Mouse (Mus musculus) fat pad, adult 2 months (tissue): ENCODE results near the gene Fut2.

Experiments
- DNase-seq: peaks from one replicate; pipeline ENCODE4 v3.0.0-alpha.2; 2011; ENCODE audit warnings: low read depth, low spot score; ENCODE audit errors: extremely low read depth

Gene Fut2

DNA sequence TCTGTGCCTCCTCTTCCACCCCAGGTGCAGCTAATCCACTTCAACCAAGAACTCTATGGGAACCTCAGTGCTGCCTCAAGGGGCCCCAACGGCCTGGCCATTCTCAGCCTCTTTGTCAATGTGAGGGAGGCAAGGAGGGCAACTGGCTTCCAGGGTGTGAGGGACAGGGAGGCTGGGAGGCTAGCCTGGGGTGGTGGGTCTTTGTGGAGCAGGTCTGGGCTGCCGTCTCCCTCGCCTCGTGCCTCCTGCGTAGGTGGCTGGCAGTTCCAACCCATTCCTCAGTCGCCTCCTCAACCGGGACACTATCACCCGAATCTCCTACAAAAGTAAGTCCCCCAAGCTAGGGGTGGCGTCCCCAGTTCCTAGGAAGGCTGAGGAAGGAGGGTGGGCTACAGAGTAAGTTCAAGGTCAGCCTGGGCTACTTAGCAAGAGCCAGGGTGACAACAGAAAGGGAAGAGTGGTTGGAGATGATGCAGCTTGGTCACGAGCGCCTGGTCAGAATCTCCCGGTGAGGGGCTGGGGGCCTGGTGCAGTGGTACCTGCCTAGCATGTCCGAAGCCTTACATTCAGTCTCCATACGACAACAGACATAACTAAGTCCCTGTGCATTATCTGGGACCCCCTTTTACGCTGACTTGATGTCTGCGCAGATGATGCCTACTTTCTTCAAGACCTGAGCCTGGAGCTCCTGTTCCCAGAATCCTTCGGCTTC is 36.8 kb upstream of the Fut2 start:
- DNase-seq = no peak

DNA sequence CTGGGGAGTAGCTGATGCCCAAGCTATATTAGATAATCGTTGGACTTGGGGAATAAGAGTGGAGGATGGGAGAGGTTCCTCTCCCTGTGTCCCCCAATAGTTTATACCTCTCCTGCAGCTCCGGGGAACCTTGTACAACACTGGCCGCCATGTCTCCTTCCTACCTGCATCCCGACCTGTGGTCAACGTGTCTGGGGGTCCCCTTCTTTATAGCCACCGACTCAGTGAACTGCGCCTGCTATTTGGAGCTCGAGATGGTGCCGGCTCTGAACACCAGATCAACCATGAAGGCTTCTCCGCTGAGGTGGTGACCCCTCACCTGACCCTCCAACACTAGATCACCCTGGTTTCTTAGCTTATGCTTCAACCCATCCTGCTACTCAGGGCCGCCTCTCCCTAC is 36.1 kb upstream of the Fut2 start:
- no peak for DNase-seq

DNA sequence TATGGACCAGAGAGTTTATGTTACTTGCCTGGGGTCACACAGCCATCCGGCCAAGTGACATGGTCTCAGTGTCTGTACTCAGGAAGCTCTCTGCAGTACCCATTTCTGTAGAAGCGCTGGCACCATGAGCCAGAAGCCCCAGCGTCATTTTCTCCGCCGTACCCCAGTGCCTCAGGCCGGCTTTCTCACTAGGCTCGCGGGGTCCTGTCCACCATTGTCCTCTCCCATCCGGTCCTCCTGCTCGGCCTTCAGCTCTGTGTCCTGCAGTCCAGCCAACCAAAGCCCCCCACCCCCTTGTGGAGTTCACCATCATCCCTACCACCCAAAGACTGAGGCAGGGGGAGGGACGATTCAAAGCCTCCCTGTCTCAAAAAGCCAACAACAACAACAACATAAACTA is 35.4 kb upstream of the Fut2 start:
- no peak for DNase-seq

DNA sequence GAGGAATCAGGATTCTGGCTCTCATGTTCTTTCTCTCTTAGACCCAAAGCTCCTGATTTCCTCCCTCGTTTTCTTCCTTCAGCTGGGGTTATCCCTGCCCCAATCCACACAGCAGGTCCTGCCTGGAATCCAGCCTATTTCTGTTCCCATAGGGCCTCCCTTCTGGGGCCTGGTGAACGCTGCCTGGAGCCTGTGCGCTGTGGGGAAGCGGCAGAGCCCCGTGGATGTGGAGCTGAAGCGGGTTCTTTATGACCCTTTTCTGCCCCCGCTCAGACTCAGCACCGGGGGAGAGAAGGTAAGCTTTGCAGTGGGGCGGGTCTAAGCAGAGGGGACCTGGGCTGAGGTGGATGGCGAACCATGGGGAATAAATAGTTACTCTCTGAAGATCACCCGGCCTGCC is 34.9 kb upstream of the Fut2 start:
- DNase-seq = no peak

DNA sequence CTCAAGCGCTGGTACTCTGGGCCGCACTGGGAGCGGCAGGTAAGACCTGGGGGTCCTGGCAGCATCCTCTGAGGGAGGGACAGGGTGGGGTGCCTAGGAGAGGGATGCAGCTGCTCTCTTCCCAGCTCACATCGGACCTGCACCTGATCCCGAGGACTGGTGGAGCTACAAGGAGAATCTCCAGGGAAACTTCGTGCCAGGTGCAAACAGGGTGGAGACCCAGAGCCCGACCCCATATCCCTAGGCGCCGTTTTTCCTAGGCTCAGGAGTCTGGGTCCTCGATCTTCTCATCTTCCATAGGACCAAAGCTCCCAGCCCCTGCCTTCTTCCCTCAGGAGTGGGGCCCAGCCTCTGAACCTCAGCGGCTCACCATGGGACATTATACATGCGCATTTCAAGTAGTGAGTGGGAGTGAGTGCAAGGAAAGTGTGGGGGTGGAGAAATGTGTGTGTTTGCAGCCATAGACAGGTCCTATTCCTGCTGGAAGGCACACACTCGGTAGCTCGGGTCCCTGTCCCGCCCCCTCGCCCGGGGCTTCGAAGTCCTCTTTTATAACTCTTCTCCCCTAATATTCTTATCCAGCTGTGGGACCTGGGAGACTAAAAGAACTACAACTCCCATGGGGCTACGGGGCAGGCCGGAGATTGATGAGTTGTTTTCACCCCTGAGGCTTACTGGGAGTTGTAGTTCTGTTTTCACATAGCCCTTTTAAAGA is 34.3 kb upstream of the Fut2 start:
- no peak for DNase-seq

DNA sequence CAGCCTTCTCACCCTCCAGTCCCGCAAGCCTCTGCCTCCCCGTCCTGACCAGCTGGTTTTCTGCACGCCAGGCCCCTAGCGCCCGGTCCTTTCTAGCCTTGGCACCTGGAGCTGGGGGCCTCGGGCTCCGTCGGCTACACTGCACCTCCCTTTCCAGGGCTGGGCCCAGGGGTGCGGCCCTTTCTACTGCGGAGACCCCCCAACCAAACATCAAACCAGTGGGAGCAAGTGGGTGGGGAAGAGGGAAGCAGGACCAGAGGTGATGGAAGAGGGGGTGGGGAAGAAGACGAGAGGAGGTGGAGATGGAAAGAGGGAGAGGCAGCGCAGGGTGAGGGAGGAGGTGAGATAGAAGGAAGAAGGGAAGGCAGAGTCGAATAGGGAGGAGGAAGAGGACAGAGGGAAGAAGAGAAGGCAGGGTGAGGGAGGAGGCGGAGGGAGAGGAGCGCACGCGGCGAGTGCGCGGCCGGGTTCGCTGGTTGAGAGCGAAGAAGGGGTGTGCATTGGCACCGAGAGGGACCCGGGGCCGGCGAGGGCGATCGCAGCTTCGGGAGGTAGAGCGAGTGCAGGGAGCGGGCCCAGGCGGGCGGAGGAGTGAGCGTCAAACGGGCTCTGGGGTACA is 33.4 kb upstream of the Fut2 start, which contains the start of gene Car11:
Gene Car11 (plus strand): TSS at position 321 of the 619 bp plus-strand sequence.
- DNase-seq = no peak

DNA sequence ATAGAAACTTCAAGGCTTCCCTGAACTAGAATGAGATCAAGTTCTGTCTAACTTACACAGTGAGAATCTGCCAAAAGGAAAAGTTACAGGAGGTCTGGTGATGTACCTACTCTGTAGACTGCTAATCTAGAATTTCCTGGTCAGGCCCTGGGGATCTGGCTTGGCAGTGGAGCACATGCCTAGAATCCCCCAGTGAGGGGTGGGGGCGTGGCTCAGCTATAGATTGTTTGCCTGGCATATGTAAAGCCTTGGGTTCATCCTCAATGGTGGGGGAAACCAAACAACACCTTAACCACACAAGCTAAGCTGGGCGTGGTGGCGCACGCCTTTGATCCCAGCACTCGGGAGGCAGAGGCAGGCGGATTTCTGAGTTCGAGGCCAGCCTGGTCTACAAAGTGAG is 31.7 kb upstream of the Fut2 start:
- no peak for DNase-seq

DNA sequence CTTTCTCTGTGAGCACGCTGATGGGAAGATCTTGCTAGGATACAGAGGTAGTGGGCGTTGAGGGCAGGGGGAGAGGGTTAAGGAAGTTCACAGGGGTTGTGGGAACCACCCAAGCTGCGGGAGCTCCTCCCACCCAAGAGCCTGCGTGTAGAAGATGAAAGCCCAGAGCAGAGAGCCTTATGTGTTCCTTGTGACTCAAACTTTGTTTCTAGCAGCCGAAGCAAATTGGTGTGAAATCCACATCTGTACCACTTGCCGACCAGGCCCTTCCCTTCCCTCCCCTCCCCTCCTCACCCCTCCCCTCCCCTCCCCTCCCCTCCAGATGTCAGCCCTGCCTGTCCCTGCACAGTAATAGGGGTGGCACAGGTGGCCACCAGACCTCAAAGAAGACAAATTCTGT is 28.9 kb upstream of the Fut2 start:
- DNase-seq = no peak

DNA sequence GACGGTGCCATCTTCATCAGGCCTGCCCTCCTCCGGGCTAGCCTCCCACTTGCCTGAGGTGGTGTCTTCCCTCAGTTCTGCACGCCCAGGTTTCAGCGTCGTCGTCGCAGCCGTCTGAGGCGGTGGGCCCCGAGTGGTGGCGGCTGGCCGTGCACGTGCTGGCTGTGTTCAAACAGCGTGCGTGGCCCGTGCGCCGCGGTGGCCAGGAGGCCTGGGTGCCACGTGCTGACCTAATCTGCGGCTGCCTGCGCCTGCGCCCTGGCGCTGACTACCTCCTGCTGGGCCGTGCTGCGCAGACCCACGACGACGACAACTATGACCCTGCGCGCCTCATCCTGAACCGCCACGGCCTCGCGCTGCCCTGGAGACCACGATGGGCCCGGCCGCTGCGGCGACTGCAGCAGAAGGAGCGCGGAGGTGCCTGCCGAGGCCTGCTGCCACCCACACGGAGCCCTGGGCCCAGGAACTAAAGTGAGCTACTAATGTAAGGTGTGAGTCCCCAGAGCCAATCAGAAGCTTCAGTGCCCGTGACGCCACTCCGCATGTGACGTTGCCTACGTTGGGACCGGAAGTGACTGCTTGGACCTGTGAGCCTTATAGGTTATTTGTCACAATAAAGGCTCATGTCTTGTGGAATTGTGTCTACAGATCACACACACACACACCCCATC is 27.9 kb upstream of the Fut2 start, which contains the start of gene Sec1:
Gene Sec1 (minus strand): TSS at position 482 of the 671 bp plus-strand sequence.
- DNase-seq = no peak

DNA sequence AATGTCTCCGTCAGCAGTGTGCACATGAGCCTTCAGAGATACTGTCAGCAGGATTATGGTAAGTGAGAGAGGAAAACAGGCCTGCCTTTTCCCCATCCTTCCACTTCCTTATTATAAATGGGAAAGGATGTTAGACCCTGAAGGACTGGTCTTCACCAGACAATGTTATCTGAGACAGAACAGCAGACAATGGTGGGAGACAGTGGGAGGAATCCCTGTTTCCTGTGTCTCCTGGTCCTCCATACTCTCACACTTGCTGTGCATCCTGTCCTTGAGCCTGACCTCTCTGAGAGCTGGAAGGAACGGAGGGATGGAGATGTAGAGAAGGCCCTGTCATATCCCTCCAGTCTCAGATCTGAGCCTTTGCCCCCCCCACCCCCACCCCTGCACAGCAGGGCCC is 26.2 kb upstream of the Fut2 start:
- DNase-seq = no peak

DNA sequence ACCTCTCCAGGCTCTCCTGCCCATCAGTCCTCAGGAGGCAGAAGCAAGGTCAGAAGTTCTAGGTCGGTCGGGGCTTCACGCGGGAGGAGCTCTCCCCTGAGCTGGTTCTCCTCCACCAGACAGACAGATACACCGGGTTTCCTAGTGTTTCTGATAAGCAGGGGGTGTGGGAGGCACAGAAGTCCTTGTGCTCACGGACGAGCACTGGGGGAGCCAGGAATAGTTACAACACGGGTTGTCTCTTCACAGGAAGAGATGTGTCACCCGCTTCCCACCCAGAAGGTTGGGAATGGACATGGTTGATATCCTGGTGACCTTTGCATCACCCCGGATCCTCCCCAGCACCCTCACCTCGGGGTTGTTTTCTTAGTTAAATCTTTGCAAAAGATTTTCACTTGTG is 23.6 kb upstream of the Fut2 start:
- no peak for DNase-seq

DNA sequence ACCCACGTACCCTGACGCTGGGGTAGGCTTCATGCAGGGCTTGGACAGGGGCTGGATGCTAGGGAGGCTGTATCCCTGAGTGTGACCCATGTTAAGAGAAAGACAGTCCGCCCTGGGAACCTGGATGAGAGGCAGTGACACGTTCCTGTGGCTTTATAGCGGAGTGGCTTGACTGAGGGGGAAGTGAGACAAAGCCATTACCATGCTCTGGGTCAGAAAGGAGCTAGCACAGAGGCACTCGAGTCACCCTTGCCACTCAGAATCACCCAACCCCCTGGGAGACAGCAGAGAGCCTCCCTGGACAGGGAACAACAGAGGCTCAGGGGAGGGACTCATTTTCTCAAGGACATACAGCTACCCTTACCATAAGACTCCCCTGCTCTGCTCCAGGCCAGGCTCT is 22.9 kb upstream of the Fut2 start:
- DNase-seq = no peak

DNA sequence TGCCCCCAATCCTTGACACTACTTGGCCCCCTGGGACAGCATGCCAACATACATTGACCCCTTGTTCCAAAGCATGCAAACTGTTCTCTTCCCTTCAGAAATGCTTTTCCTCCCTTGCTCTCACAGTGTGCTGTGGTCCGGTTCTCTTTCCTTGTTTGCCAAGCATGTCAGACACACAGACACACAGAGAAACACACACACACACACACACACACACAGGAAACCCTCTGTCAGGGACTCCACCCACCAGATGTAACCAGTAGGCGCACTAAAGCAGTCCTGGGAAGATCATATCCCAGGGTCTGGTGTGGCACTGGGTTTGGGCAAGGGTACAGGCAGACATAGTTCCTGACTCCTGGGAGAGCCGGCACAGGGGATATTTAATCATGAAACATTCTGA is 20.6 kb upstream of the Fut2 start:
- DNase-seq = no peak

DNA sequence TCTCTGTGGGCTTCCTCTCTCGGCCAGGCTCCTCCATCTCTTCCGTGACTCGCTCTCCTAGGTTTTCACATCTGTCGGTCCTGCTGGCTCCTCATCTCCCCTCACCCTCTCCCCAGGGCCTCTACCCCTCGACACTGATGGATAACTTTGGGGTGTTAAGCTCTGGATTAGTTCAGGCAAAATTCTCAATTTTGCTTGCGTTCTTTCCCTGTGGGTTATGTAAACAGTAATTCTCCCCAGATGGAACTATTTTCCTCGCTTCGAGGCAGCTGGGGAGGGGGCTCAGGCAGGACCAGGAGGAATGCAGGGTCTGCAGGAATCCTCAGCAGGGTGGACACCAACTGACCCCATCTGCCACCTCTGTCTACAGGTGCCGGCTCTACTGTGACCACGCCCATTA is 19.6 kb upstream of the Fut2 start:
- DNase-seq = no peak

DNA sequence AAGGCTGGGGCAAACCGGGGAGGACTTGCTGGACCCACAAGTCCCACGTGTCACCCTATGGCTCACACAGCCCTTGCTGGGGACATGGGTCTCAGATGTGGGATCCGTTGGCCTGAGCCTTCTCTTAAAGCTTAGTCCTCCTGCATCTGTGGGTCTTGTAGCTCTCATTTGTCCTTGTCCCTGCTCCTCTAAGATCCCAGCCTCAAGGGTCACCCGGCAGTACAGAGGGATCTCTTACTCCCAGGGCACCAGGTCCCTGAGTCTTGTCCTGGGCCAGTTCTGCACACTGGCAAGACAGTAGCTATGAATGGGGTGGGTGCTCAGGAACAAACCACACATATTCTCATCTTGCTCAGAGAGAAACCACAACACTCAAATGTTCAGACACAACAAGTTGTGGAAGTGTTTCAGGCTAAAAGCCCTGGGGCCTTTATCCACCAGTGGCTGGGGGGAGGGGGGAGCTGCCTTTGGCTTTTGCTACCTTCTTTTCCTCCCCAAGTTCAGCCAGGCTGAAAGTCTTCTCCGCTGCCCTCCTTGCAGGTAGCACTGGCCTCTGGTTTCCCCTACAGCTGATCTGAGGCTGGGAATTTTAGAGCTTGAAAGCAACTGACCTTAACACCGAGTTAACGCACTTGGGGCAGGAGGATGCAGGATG is 17.3 kb upstream of the Fut2 start, which contains the start of gene Ntn5:
Gene Ntn5 (plus strand): TSS at position 627 of the 655 bp plus-strand sequence.
- DNase-seq = no peak

DNA sequence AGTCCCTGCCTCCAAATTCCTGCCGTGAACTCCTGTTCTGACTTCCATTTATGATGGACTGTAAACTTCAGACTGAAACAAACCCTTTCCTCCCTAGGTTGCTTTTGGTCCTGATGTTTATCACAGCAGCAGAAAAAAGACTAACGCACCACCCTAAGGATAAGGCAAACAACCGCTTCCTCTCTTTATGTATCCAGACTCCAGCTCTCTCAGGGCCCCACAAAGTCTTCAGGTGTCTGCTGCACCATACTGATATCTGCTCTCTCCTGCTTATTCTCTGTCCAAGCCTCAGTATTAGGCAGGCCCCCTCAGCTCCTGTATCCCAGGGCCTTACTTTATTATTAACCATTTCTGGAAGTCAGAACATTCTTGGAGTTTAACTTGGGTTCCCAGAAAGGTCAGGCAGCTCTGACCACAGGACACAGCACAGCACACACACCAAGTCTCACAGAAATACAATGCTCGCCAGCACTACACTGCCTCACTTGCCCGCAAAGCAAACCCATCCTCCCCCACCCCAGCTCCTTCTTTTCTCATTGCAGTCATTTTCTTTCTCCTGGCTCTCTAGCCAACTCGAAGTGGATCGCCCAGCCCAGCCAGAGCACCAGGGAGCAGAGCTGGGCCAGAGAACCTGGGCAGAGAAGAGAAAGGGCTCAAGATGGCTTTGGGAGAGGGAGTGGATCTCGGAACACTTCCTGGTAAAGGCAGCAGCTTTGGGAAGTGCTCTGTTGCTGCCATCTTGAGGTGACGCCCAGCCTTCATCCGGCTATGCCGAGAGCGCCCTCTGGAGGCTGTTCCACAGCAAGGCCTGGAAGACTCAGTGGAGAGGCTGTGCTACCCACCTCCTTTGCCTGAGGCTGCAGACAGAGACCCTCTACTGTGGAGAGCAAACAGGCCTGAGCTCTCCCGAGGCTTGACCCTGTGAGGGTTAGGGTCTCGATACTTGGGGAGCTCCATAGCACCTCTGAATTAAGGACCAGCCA is 16.2 kb upstream of the Fut2 start:
- DNase-seq = no peak

DNA sequence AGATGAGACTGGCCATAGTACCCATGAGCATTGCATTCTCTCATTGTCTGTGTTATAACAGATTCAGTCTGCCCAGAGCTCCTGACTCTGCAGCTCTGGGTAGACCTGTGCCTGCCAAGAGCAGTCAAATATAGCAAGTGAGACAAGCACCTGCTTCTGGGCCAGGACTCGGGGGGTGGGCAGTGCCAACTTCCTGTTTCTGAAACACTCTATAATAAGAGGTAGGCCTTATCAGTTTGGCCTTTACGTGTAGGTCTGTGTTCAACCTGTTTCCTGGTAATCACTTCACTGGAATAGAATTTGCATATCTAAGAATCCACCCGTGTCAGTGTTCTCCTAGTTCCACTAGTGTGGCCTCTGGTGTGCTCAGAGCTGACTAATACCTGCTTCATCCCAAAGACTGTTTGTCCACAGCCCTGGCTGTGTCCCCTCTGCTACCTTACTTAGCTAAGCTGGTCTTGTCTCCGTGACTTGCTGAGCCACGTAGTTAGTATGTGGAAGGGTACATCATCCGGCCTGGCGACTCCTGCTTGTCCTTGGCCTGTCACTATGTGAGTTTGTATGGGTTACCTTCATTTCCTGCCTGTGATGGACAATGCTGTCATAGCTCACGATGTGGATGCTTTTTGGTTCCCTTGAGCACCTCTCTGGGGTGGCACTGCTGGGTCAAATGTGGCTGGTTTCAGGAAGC is 15.0 kb upstream of the Fut2 start:
- DNase-seq = no peak

DNA sequence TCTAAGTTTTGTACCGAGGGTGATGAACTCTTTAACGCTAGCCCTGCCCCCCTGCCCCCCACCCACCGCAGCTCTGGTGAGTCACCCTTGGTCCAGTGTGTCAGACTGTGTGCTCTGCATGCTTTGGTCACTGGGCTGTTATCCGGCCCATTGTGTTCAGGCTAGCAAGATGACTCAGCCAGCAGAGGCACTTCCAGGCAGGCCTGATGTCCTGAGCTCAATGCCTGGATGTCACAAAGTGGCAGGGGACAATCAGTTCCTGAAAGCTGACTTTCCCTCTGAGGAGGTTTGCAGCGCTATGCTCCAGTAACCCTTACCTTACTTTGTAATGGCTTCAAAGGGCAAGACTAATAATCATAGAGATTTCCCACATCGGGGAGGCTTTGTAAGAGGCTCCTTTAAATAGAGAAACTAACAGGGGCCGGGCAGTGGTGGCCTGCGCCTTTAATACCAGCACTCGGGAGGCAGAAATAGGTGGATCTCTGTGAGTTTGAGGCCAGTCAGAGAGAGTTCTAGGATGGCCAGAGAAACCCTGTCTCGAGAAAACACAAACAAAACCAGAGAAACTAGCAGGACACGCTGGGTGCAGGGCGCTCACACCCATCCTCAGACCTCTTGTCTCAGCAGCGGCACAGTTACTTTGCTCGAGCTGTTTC is 13.9 kb upstream of the Fut2 start:
- DNase-seq = no peak

DNA sequence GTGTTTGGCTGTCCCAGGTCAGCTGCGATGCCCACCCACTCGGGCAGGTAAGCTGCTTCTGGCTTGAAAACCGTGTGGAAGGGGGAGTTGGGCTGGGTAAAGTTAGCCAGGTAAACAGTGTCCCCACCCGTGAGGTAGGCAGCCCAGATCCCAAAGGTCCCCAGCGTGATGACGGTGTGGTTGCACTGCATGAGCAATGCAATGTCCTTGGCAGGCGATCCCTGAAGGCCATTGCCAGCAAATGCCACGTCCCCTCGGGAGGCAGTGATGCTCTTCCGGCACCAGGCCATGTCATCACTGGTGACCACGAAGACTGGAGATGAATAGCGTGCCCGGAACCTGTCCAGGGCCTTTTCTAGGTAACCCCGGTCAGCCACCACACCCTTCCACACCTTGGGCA is 12.3 kb upstream of the Fut2 start:
- no peak for DNase-seq
